Mouse (Mus musculus): ENCODE measurements around the gene Prdm2.

DNA sequence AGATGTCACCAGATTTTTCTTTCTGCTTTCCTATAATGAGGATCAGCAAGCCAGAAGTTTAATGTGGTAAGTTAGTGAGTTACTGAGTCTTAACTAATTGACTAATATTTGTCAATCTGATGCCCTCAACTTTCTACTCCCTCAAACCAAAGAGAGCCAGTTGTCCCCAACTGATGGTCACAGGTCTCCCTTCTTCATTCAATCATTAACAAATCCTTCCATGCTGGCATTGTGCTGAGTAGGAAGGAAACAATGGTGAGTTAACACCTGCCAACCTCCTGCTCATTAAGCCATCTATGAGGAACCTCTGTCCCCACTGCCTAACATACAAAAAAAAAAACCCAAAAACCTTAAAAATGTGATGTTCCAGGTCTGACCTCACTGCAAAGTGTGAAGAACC, 26.7 kb downstream of the Prdm2 start:
- TF ChIP-seq EP300 (IDR thresholded peaks at IDR 0.05) (no peak), CTCF (IDR thresholded peaks at IDR 0.05) (no peak)

Data from lung, postnatal 0 days (tissue).